Mouse (Mus musculus): Measurements from ENCODE around the gene Frmd4b.

Frmd4b gene

DNA sequence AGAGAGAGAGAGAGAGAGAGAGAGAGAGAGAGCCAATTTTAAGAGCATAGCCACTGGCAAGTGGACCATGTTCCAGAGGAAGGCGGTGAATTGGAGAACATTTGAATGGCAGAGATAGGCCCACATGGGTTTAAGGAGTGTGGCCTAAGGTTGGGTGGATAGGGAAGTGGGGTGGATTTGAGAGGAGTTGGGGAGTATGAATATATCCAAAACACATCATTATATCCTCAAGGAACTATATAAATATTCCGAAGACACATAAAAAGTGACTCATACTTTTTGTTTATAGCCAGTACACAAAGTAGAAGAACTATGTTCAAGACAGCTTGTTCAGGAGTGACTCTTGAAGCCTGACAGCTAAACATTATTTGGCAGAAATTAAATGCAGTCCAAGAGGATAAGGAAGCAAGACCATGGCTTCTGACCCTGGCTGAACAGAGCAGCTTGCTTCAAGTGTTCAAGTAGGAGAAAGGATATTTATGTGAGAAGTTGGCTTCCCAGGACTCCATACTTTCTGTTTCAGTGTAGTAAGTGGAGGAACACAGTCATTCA is 36.8 kb downstream of the Frmd4b start:
- intact Hi-C loops (cut with DNase I), result no loop called here

DNA sequence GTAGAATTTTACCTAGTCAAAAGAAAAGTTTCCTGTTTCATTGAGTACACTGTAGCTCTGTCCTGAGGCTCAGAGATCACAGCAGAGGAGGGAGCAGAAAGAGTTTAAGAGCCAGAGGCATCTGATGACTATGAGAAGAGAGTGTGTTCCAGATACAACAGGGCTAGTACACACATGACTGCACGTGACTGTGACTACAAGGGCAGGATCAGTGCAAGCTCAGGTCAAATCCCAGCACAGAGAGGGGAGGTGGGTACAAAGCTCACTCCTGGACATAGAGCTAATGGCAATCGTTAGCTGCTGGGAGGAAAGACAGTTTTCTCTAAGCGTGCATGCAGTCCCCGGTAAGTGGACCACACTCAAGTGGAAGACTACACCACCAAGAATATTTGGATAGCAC is 37.6 kb downstream of the Frmd4b start:
- intact Hi-C loops (cut with DNase I), result no loop called here

DNA sequence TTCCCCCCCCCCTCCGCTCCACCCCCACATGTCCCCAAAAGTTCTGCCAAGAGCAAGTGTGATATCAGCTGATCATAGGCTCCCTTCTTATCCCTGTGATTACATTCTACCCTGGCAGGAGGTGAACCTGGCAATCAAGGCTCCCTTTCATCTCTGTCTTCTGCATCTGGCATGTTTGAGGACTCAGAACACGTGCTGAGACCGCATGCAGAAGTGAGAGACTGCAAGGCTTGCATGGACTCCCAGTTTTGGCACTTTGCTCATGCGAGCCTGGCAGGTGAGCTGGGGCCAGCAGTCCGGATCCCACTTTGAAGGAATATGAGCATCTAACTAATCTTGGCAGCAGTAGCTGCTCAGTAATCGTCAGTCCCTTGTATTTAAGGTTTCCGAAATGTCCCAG is 39.1 kb downstream of the Frmd4b start:
- intact Hi-C loops (cut with DNase I), result no loop called here

DNA sequence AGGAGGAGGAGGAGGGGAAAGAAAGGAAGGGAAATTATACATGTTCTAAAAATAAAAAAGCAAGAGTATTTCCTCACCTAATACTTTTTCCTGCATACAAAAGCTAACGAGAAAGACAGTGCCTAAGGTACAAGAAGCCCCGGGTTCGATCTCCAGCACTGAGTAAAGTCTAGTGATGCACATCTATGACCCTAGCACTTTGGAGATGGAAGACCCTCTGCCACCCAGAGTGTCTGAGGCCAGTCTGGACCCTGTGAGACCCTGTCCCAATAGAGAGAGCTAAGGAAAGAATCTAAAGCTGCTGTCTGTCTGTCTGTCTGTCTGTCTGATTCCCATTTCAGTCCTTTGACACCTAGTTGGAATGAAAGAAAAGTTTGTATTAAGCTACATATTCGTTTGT is 40.0 kb downstream of the Frmd4b start:
- intact Hi-C loops (cut with DNase I), result no loop called here

DNA sequence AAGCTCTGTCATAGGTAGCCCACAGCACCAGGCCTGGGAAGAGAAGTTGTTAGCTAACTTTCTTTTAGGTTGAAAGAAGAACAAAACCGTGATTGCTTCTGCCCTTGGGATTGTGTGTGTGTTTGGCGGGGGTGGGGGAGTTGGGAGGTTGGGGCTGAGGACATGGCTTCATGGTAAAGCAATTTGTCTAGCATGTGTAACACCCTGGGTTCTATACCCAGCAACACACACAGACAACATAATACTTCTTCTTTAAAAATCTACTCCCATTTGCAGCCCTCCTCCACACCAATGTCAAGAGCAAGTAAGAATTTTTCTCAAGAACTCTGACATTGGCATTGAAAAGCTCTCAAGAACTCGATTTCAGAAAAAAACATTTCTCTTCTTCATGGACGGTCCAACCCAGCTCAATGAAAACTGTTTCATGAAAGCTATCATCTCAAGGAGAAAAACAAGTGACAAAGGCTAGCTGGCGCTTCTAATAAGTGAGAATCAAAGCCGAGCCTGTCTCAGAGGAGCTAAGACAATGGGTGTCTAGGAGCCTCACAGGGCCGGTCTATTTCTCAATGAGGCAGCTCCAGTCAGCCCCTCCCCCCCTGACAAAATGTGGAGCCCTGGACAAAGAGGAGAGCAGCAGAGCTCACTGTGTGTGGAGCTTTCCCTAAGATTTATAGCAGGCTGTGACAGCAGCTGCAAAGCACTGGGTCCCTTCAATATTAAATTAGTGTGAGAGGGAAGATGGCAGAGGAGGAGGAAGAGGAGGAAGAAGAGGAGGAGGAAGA is 40.6 kb downstream of the Frmd4b start:
- intact Hi-C loops (cut with DNase I), result no loop called here

DNA sequence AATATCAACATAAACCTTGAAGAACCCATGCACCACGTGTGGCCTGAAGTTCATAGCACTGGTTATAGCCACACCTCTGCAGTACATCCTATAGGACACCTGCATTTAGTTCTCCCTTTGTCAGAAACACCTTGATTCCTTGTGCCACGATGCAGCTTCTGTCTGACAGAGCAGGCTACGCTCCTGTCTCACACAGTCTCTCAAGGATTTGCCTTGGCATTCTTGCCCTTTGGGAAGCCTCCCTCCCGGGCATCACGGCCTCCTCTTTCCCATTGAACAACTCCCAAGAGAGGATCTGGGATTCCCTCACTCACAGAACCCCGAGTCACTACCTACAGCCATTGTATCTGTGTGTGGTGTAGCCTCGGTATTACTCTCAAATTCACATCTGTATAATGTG is 41.2 kb downstream of the Frmd4b start:
- intact Hi-C loops (cut with DNase I), result no loop called here

DNA sequence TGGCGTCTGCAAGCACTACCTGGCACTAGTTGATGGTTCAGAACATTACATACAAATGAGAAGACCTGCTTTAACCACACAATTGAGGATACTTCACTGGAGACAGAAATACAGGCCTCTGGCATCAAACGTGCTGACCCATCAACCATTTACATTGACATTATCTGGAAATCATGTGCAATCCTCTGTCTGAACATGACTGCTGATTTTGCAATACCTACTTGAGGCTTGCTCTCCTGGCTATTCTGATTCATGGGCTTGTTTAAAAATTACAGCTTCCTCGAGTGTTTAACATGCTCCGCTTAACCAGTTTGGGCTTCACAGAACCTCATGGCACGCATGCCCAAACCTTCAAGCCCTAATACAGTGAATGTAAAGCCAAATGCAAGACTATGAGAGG is 42.4 kb downstream of the Frmd4b start:
- intact Hi-C loops (cut with DNase I), result no loop called here

DNA sequence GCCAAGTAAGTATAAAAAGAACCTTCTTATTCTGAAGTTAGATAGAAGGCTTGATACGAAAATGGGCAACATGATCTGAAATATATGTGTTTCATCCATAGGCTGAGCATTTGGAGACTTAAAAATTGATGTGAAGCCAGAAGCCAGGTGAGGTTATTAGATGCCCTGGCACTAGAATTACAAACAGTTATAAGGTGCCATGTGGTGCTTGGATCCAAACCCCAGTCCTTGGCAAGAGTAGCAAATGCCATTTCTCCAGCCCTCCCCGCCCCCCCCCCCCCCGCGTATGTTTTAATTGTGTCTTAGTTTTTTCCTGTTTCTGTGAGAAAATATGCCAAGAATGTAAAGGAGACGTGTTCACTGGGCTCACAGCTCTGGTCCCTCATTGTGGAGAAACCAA is 45.1 kb downstream of the Frmd4b start:
- intact Hi-C loops (cut with DNase I), result no loop called here

DNA sequence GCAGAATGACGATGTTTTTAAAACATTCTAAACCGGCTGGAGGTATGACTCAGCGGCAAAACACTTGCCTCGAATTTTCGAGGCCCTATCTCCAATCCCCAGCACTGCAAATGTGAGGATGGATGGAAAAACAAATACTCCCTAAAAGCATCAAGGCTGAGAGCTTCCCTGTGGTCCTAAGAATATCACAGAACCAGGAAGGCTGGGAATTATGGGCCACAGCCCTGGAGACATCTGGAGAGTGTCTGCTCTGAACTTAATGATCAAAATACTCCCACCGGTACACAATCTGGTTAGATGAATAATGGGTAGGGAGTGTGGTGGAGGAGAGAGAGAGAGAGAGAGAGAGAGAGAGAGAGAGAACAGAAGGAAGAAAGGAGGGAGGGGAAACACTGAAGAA is 48.8 kb downstream of the Frmd4b start:
- intact Hi-C loops (cut with DNase I), result no loop called here

DNA sequence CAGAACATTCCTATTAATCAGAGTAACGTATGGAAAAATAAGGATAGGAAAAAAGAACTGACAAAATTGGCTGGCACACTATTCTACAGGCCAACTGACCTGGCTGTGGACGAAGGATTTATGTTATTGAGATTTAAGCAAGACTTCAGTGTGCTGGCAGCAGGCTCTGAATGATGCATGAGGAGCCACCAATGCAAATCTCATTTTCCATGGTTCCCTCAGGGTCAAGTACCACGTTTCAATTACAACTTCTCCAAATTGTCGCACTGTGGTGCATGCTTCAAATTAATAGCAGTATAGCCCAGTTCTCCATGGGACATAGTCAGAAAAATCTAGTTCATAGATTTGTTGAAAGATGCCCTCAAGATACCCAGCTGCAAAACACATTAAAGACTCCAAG is 50.6 kb downstream of the Frmd4b start:
- intact Hi-C loops (cut with DNase I), result no loop called here

DNA sequence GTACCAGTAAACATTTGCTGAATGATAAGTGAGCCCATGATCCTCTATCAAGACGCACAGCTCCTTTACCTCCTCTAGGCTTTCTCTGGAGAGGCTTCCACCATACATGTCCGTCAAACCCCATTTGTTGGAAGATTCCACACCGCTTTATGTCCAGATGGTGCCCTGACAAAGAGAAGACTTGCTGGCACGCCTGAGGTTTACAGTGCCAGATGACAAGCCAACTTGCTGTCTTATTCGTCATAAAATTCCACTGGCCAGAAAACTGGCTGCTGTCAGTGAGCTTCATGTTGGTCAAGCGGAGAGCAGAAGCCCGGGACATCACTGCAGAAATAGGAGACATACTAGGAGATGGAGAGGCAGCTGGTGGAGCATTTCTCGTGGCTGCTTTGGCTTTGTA is 60.2 kb downstream of the Frmd4b start:
- intact Hi-C loops (cut with DNase I), result no loop called here

DNA sequence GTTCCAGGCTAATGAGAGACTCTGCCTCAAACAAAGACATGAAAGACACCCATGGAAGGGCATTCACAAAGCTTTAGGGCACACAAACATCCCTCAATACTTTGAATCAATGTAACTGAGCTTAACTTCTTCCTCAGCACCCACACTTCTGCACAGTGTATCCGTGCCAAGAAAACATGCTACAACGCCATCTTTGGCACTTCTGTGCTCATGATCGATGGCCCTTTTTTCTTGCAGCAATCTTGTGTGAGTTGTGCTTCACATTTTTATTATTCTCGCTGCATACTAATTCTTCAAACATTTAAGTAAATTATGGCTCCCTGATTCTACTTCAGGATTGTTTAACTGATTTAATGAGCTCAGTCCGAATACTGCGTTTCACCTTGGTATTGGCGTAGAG is 61.7 kb downstream of the Frmd4b start:
- intact Hi-C loops (cut with DNase I), result no loop called here

DNA sequence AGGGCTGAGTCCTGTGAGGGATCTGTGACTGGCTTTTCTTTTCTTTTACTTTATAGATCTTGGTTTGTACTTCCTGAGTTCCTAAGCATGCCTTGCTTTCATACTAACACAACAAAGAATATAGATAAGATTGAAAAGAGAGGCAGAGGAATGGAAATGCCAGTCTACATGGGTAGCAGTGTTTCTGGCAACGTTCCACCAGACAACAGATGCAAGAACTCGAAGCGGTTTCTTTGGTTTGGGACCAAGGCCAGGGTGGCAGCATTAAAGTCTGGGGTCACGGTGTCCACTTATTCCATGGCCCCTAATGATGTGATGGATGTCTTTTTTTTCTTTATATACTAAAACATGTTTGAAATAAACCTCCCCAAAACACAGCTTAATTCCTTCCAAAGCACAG is 63.9 kb downstream of the Frmd4b start:
- intact Hi-C loops (cut with DNase I), result no loop called here

DNA sequence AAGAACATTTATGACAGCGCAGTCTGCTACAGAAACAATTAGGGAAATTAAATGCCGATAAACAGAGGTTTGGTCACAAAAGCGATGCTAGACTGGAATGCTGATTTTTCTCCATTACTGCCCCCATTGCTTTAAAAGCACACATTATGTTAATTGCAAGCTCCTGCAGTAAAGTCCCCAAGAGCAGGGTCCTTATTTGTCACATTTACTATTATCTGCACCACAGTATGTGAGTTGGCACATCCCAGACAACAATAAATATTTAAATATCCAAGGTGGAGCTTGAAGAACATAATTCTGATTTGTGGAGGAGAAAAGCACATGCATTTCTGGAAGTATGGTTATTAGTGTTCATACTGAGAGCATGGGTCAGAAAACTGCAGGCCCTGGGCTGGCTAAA is 64.8 kb downstream of the Frmd4b start:
- intact Hi-C loops (cut with DNase I), result no loop called here

DNA sequence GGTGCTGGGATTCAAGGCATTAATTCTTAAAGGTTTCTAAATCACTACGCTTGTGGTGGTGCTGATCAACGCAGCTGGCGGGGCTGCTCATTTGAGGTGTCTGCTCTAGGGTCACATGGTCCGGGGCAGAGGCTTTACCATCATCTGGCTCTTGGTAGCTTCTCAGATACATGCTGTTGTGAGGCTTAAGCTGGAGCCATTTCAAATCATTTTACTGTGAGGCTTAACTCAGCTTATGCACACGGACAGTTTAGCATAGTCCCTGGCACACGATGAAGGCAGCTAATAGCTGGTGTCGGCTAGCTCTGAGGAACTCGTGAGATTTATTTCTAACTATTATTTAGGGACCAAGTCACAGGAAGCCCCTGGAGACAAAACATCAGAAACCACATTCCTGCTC is 65.5 kb downstream of the Frmd4b start:
- intact Hi-C loops (cut with DNase I), result no loop called here

DNA sequence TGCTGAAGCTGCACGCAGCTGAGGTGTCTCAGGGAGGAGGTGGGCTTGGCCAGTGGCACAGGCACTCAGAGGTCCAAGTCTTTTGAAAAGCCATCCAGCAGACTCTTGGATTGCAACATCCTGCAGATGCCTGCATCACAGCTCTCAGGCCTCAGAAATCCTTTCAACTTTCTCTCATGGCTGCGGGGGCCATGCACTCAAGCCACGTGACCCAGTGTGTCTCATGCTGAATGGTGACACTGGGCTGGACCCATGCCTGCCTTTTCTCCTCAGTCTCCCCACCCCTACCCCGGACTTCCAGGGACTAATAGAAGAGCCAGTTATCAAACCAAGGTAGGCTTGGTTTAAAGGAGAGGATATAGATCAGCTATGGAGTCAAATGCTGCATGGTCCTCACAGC is 66.2 kb downstream of the Frmd4b start:
- intact Hi-C loops (cut with DNase I), result no loop called here

DNA sequence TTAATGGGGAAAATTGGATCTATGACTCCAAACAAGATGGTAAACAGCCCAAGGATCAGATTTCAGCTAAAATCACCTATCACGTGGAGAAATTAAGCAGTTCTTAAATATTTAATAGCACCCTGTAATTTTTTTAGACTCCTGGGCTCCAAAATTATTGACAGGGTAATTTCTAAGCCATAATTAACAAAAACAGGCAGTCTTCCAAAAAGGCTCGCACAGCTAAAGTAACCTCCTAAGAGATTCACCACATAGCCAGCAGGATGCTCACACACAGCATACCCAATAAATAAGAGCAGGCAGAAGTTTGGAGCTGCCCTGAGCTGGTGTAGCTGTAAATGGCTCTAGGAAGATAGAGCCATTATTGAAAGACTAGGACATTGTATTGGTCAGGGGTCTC is 76.9 kb downstream of the Frmd4b start:
- intact Hi-C loops (cut with DNase I), result no loop called here

DNA sequence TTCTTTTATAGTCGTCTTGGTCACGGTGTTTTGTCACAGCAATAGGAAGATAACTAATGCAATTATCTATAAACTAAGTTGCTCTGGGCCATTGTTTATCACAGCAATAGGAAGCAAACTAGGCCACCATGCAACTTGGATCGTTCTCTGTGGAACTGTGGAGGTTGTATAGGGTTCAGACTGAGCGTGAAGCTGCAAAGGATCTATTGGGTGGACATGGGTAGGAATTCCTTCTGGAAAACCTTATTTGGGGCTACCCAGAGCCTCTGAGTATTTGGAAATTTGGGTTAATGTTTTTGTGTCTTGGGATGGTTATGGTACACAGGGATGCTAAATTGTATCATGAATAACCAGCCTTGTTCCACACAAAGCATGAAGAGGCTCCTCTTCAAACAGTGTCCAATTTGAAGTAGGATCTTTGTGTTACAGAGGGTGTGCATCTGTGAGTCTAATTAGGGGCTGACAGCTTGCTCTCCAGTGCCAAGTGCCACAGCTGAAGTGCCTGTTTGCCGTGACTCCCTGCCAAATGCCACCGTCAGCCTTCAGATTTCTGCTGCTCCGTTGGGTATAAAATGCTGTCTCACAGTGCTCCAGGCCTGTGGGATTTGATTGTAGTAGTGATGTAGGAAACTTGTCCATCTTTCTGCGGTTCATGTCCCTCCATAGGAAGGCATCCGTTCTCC is 81.4 kb downstream of the Frmd4b start:
- intact Hi-C loops (cut with DNase I), result no loop called here

DNA sequence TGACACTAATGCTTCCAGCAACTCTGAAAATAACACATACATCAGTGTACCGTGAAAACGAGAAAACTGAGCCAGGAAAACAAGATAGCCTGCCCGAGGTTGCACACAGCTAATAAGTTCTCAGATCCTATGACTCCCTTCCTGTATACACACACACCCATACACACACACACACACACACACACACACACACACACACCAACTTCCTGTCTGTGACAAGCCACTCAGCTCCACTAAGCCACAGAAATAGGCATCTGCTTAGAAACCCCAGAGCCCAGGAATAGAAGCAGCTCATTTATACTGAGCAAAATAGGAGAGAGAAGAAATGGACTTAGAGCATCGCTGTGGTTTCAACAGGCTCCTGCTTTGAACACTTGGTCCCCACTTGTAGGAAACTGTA is 86.3 kb downstream of the Frmd4b start:
- intact Hi-C loops (cut with DNase I), result no loop called here

DNA sequence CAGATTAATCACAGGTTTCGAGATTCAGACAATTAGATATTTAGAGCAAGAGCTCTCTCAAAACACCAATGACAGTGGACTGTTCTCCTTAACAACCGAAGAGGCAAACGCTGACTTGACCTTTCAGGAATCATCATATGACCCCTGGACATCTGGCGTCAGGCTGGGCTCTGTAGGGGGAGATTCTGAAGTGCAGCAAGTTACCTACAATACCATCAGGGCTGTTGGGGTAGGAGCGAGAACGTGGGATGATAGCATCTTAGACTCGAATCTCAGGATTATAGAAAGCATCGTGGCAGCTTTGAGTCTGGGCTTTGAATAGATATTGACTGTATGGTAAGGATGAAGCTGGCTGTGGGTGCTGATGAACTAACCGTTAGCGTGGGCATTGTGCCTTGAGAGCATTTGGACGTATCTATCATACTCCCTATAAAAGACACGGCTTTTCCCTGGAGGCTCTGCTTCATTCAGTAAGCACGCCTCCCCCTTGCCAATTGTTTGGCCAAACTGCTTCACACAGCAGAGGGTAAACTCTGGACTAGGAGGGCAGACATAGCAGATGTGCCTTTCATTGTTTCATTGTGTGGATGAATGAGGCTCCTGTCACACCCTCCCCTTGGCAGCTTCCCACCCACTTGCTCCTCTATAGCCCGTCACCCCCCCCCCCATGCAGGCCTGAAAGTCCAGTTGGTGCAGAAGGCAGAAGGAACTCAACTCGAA is 88.2 kb downstream of the Frmd4b start:
- intact Hi-C loops (cut with DNase I), result loop anchor here (5.0 kb wide), 2 partner anchors 213 to 277 kb away; partner anchors contain the start of gene Lmod3

DNA sequence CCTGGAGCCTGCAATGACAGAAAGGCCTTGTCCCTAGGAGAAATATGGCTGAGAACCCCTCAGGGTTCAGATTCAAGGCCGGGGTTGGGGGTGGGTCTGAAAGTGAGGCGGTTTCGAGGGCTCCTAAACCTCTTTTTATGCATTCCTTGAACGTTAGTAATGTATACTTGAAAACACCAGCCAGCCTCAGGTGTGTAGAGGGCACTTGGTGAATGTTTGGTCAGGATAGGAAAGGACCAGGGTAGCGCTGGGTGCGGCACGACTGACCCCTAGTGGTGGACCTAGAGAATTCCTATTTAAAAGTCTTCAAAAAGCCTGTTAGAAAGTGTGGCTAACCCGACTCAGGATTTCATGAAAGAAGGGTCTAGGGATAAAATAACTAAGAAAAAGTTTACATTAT is 91.2 kb downstream of the Frmd4b start:
- intact Hi-C loops (cut with DNase I), result loop anchor here (5.0 kb wide), 2 partner anchors 216 to 274 kb away; partner anchors contain the start of gene Lmod3

DNA sequence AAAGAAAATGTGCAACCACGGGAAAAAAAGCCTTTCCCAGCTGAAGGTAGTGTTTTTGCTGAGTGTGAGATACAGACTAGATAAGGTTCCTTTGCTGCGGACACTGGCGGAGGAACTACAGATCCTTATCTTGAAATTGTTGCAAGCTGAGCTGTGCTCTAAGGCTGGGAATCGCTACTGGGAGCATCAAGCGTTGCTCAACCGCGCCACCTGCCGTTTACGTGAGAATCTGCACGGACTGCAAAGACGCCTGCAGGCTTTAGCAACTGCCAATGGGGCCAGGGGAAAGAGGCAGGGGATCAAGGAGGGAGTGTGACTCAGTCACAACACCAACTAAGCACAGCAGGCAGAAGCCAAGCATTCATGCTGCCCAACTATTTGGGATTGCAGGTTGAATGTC is 94.2 kb downstream of the Frmd4b start:
- intact Hi-C loops (cut with DNase I), result loop anchor here (2.0 kb wide), 1 partner anchor 102 kb away; no protein-coding TSS in a partner anchor
